In the genomic region with DNA sequence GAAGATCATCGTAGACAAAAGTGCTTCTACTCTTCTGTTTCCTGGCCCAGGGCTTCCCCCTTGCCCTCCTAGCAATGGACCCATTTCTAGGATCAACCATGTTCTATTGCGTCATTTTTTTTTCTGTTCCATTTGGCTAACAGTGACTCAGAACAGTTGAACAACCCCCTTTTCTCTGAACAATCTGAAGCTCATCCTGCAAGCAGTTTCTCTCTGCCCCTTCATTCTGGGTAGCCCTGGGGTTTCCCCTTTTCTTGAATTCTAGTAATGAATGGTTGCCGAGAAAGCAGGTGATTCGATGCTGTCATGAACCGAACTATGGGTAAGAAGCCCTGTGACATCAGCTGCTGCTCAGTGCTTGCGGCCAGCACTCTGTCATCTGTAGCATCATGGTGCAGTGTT, we compare ENCODE assay signal across 12 mouse cellular contexts.
"Had no signal": no experiment of that assay in that cellular context is flagged by ENCODE, and none has a peak within 500 bp of the region (broad histone marks: within the 10 kb centered on the region; RNA-seq: fewer than 3 reads in every experiment).

No protein-coding gene starts in this region.

- H3K27ac ChIP-seq: kidney, embryonic 15.5 days; limb, embryonic 13.5 days; liver, embryonic 14.5 days; midbrain, embryonic 10.5 days; midbrain, embryonic 15.5 days; neural tube, embryonic 12.5 days had no signal

- H3K4me2 ChIP-seq: kidney, embryonic 15.5 days; limb, embryonic 13.5 days; midbrain, embryonic 15.5 days; neural tube, embryonic 12.5 days had no signal

- H3K9ac ChIP-seq: kidney, embryonic 15.5 days; limb, embryonic 13.5 days; liver, embryonic 14.5 days; midbrain, embryonic 15.5 days; neural tube, embryonic 12.5 days had no signal

- ATAC-seq: midbrain, embryonic 15.5 days had no signal

- DNase-seq: kidney, postnatal 14 days; left cerebral cortex, postnatal 4 days; right cerebral cortex, postnatal 4 days; spleen, adult 18-20 months; thymus, adult 18-20 months; thymus, postnatal 14 days had no signal

- H3K27me3 ChIP-seq: kidney, embryonic 15.5 days; limb, embryonic 13.5 days; midbrain, embryonic 15.5 days; neural tube, embryonic 12.5 days had no signal

- H3K4me3 ChIP-seq: kidney, embryonic 15.5 days; limb, embryonic 13.5 days; midbrain, embryonic 10.5 days; midbrain, embryonic 15.5 days; neural tube, embryonic 12.5 days had no signal

- H3K36me3 ChIP-seq: kidney, embryonic 15.5 days; limb, embryonic 13.5 days; midbrain, embryonic 10.5 days; midbrain, embryonic 15.5 days; neural tube, embryonic 12.5 days had no signal

- H3K9me3 ChIP-seq: kidney, embryonic 15.5 days; limb, embryonic 13.5 days; midbrain, embryonic 10.5 days; midbrain, embryonic 15.5 days; neural tube, embryonic 12.5 days had no signal

- H3K4me1 ChIP-seq: kidney, embryonic 15.5 days; limb, embryonic 13.5 days; midbrain, embryonic 10.5 days; midbrain, embryonic 15.5 days; neural tube, embryonic 12.5 days had no signal
